Mouse (Mus musculus): ENCODE data around the gene Tcf3.

The Tcf3 gene

GRCm38 (mm10) chr10:80407924-80408323, 25.5 kb downstream of the Tcf3 start:
- in situ Hi-C loops (cut with MseI, MboI) = no loop called here

GRCm38 (mm10) chr10:80406684-80407501, 26.6 kb downstream of the Tcf3 start, which contains the start of gene Uqcr11:
Gene Uqcr11 (minus strand): TSS chr10:80406830.
- in situ Hi-C loops (cut with MseI, MboI) = no loop called here

DNA sequence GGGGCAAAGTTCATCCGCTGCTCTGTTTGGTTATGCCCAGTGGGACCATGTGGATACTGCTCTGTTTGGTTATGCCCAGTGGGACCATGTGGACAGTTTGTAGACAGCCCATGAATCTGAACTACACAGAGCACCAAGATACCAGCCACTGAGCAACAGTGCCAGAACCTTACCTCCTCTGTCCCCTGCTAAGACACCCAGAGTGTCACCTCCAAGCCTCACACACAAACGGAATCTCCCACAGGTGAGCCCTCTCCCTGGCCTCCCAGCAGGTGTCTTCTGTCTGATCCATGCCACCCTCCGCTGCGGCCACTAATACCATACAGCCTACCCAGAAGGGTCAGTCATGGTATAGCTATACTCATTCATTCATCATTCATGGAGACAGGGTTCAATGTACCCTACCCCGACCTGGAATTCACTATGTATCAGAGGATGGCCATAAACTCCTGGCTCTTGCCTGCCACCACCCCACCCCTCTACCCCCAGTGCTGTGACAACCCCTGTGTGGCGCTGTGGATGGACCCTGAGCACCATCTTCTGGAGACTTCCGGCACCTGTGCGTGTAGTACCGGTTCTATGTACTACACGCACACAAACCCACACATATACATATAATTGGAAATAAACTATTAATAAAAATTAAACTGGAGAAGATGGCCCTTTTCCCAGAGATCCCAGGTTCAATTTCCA, 27.8 kb downstream of the Tcf3 start:
- in situ Hi-C loops (cut with MseI, MboI) = no loop called here

DNA sequence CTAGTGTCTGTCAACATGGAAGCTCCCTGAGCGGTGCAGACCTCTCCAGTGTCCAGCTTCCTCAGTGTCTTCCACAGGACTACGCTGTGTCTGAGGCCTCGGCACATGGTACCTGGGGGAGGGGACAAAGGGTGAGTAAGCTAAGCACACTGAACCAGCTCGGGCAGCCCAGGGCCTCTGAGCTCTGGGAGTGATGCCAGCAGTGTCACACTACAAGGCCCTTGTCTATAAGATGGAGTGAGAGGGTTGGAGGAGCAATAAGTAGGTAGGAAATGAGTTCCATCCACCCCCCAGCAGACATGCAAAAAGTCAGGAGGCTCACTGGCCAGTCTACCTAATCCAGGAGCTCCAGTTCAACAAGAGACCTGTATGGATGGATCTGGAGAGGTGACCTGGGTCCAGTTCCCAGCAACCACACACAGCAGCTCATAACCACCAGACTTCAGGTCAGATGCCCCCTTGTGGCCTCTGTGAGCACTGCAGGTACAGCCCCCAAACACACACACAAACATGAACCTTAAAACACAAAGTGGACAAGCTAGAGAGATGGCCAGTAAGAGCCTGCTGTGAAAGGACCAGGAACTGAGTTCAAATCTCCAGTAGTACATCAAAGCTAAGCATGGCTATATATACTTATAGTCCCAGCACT, 30.3 kb downstream of the Tcf3 start:
- in situ Hi-C loops (cut with MseI, MboI) = no loop called here

- in situ Hi-C loops (cut with MseI, MboI) = no loop called here
These were observed 32.7 kb downstream of the Tcf3 start for GRCm38 (mm10) chr10:80400704-80401161.

- in situ Hi-C loops (cut with MseI, MboI) = no loop called here
These were observed 33.3 kb downstream of the Tcf3 start for GRCm38 (mm10) chr10:80399973-80400703.

DNA sequence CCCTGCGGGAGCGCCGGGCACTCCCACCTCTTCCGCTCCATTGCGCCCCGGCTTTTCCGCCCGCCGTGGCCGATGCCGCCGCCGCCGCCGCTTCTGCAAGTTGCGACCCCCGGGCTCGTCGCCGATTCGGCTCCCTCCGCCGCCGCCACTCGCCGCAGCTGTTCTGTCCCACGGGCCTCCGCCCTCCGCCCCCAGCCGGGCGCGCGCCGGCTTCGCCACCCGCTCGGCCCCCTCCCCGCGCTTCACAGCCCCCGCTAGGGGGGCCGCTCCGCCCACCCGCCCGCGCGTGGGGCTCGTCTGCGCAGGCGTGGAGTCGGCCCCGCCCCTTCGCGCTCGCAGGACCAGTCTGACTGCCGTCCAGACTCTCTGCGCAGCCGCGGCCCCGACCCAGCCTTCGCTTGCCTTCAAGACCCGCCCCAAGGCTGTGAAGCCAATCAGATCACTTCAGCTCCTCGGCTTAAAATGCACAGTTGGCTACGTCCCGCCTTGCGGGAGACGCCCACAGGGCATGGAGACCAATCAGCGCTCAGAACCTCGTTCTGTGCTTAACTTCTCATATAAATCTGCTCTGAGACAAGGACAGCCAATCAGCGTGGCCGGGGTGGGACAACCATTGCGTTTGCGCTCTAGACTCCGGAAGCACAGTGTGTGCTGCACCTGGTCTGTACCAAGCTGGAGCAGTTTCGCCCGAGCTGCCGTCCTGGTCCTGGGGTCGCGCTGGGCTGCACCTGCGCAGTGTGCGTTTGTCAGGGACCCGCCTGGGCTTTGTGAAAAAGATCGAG, 34.1 kb downstream of the Tcf3 start, which contains the start of gene Mbd3:
Mbd3 (minus strand) TSS at position 360 of the 782 bp plus-strand sequence.
- in situ Hi-C loops (cut with MseI, MboI) = no loop called here

DNA sequence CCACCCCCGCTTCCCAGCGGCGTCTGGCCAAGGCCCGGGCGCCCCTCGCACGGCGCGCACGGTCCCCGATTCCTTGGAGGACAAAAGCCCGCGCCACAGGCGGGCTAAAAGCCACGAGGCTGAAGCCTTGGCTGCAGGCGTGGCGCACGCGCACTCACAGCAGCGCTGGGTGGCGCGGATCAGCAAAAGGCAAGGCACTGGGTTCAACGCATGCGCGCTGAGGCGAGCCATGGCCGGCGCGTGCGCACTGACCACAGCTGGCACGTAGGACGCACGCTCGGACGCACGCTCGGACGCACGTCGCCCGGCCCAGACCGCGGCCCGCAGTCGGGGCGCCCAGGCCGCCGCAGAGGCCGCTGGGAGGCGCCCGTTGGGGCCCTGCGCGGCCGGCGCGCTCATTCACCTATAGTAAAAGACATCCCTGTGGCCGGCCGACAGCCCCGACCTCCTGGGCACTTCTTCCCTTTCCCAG, 34.7 kb downstream of the Tcf3 start:
- in situ Hi-C loops (cut with MseI, MboI) = no loop called here

DNA sequence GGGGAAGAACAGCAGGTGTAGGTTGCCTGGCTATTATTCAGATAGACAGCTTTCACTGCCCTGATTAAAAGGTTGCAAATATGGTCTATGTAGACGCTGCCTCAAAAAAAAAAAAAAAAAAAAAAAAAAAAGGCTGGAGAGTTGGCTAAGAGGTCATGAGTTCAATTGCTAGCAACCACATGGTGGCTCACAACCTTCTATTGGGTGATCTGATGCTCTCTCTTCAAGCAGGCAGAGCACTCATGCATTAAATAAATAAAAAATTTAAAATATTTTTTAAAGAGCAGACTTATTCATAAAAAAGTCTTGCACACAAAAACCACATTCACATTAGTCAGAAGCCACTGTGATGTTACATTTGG, 35.3 kb downstream of the Tcf3 start:
- in situ Hi-C loops (cut with MseI, MboI) = no loop called here

DNA sequence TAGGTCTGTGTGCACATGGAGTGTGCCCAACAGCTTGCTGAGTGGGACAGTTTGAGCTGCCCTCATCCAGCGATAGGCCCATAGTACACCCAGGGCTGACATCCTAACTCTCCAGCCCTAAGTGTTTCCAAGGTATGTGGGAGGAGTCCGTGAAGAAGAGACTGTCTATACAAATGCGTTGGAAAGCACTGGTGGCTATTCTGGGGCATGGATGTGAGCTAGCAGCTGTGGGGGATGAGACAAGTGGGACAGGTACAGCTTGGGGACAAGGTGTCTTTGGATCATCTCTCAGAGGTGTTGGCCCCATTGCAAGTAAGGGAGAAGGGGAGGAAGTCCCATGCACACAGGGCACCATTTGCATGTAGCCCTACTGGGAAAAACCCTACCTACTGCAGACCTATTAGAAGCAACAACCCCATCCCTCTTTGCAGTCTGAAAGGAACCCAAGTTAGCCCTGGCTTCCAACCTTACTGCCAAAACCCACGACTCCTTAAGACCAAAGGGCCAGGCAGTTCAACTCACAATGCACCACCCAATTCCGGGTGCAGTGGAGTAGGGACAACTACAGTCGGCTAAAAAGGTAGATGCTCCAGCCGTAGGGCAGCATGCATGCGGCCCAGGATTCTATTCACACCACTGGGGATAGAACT, 35.8 kb downstream of the Tcf3 start:
- in situ Hi-C loops (cut with MseI, MboI) = no loop called here

DNA sequence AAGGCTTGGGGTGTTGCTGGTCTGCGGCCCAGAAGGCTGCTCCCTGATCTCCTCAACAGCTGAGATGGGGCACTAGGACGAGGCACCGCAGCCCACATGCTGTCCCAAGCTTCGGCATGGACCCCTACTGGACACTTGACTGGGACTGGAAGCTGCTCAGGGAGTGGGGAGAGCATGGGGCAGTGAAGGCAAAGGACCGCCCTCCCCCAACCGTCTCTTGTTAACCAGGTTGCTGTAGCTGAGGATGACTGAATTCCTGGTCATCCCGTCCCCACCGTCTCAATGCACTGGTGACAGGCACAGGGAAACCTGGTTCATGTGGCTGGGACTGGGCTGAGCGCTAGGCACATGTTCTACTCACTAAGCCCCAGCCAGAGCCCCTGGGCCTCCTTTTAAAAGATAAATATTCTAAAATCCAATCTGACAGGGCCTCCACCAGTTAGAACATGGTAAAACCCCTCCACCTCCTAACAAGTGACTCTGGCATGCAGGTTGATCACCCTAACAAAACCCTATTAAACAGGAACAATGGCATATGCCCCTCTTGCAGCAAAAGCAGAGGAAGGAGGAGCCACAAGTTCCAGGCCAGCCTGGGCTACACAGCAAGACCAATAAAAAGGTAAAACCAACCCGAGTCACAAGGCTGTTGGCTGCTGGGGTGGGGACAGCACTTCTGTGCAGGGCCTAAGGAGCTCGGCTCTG, 36.5 kb downstream of the Tcf3 start:
- in situ Hi-C loops (cut with MseI, MboI) = no loop called here

- in situ Hi-C loops (cut with MseI, MboI) = no loop called here
These were observed 38.3 kb downstream of the Tcf3 start for GRCm38 (mm10) chr10:80395025-80395627.

GRCm38 (mm10) chr10:80392687-80393086, 40.8 kb downstream of the Tcf3 start:
- in situ Hi-C loops (cut with MseI, MboI) = no loop called here

DNA sequence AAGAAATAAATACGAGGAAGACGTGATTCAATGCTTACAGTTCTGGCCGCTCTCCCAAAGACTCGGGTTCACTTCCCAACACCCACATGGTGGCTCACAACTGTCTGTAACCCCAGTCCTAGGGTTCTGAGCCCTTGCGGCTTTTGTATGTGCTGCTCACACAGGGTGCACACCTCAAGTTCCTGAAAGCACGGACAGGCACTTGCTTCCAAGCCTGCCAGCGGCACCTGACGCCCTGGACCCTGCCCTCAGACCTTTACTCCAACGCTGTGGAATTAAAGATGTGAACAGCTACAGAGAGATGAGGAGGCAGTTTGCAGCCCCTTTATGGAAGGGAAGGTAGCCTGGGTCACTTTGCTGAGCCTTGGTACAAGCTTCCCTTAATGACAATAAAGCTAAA, 42.8 kb downstream of the Tcf3 start:
- in situ Hi-C loops (cut with MseI, MboI) = no loop called here

DNA sequence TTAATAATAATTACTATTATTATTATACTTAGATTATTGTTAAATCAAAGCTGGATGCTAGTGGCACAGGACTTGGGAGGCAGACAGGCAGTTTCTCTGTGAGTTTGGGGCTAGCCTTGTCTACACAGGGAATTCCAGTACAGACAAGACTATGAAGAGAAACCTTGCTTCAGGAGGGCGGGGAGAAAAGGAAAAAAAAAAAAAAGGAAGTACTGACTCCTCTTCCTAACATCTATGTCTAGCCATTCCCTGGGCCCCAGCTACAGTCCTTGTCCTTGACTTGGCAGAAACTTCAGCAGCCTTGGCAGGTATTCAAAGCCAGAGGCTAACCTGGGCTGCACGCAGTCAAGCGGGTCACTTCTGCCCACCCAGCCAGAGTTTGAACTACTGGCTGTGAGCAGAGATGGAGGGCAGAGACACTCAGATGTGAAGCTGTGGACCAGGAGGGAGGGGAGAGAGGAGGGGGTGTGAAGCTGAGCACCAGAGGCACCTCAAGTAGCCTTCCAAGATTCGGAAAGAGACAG, 44.2 kb downstream of the Tcf3 start:
- in situ Hi-C loops (cut with MseI, MboI) = no loop called here

DNA sequence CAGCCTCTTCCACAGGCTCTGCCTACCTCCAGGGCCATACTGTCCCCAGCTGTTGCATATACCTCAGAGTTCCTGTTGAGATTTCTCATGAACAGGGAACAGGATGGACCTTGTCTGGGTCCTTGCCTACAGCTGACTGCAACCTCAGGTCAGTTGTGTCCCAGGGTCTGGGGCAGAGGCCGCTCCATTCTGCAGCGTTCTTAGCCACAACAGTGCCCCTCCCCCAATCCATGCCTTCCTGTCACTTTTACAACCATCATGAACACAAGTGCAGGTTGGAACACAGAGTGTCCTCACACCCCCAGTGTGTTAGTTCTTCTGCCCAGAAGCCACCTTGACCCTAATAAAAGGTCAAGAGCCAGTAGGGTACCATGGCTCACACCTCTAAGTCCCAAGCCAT, 44.7 kb downstream of the Tcf3 start:
- in situ Hi-C loops (cut with MseI, MboI) = no loop called here

- in situ Hi-C loops (cut with MseI, MboI) = no loop called here
These were observed 45.9 kb downstream of the Tcf3 start, which contains the start of gene Mex3d for GRCm38 (mm10) chr10:80387522-80387959. Gene Mex3d (minus strand): TSS chr10:80387659.

DNA sequence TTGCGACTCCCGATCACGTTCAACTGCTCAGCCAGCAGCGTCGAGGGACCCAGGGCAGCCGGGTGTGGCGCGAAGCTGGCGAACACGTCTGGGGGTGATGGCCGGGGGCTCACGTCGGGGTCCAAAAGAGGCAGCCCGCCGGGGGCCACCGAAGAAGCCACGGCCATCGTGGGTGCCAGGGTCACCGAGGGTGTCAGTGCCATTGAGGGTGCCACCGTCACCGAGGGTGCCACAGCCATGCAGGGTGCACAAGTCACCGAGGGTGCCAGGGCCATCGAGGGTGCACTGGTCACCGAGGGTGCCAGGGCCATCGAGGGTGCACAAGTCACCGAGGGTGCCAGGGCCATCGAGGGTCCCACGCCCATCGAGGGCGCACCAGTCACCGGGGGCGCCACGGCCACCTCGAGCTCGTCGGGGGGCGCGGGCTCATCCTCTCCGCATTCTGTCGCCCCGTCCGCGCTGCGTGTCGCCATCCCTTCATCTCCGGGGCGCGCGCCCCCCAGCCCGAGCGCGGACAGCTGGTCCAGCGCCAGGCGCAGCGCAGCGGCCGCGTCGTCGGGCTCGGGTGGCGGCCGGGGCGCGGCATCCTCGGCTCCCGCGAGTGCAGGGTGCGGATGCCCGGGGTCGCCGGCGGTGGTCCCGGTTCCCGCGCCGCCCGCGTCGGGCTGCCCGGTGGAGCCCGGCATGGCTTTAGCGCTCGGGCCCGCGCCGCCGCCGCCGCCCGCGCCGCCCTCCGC, 46.5 kb downstream of the Tcf3 start:
- in situ Hi-C loops (cut with MseI, MboI) = no loop called here
